Mouse (Mus musculus) kidney, postnatal 0 days (tissue): ENCODE data around the gene Anxa9. TPM values are rescaled to one million over a fixed set of nuclear protein-coding genes. Genes with fewer than 3 reads are reported as not detected.
A peak's percentile ranks its signal among the peaks of the same experiment; 100 is the strongest.

Experiments
- ATAC-seq: fragments of 200-750 bp; cut with Nextera tagmentation; replicated peaks from 2 replicates; pipeline ENCODE4 v1.8.0; 2017; ENCODE audit warnings: low read depth, moderate number of reproducible peaks, moderate TSS enrichment, moderate library complexity; ENCODE audit not compliant: low FRiP score
- DNase-seq: peaks from one replicate; pipeline ENCODE4 v3.0.0-alpha.2; 2016; ENCODE audit warnings: low spot score
- H3K27ac ChIP-seq: fragments of 300-500 bp; sonication (generic); 2 replicates; pipeline ENCODE4 v1.5.1; 2014; ENCODE audit warnings: mild to moderate bottlenecking
- H3K27me3 ChIP-seq: fragments of 300-500 bp; sonication (generic); 2 replicates; pipeline ENCODE4 v1.6.1; 2014; ENCODE audit warnings: low read length, mixed read lengths; ENCODE audit not compliant: insufficient read depth
- H3K36me3 ChIP-seq: fragments of 300-500 bp; sonication (generic); 2 replicates; pipeline ENCODE4 v1.6.1; 2014; ENCODE audit warnings: low read length, mixed read lengths; ENCODE audit not compliant: insufficient read depth
- H3K4me1 ChIP-seq: fragments of 300-500 bp; sonication (generic); replicated peaks from 2 replicates; pipeline ENCODE4 v1.6.1; 2014; ENCODE audit warnings: antibody characterized with exemption, low read length, mixed read lengths; ENCODE audit not compliant: insufficient read depth
- H3K4me2 ChIP-seq: fragments of 300-500 bp; sonication (generic); 2 replicates; pipeline ENCODE4 v1.6.1; 2014; ENCODE audit warnings: mild to moderate bottlenecking, low read length, moderate library complexity, mixed read lengths
- H3K4me3 ChIP-seq: fragments of 300-500 bp; sonication (generic); replicated peaks from 2 replicates; pipeline ENCODE4 v1.5.1; 2014; ENCODE audit warnings: low read depth, low read length
- H3K9ac ChIP-seq: fragments of 300-500 bp; sonication (generic); 2 replicates; pipeline ENCODE4 v1.6.1; 2014; ENCODE audit warnings: low read depth, low read length
- H3K9me3 ChIP-seq: fragments of 300-500 bp; sonication (generic); replicated peaks from 2 replicates; pipeline ENCODE4 v1.6.1; 2016; ENCODE audit warnings: low read length, inconsistent platforms, mixed read lengths
- CTCF ChIP-seq: IDR thresholded peaks from 2 replicates; pipeline ENCODE4 v1.5.1; 2016; ENCODE audit warnings: antibody characterized with exemption, low read depth, mild to moderate bottlenecking, moderate library complexity
- WGBS: fragments of 180-500 bp; shearing (Covaris S2); extraction: QIAGEN DNeasy Blood & Tissue Kit; methylation state at CpG from one replicate; pipeline ENCODE4 v1.1.7; 2014; 5-methylcytosine and 5-hydroxymethylcytosine counted together
- polyA plus RNA-seq: library from polyadenylated mRNA; unstranded; fragments of >200 nt; fragmentation: Nextera tagmentation; extraction: Ambion mirVana; gene quantifications from 2 replicates; pipeline ENCODE4 v1.2.1, GENCODE M21; 2015

Gene Anxa9
- polyA plus RNA-seq, 1 experiment from 2014 or later, result 10.1 TPM

- Histone ChIP-seq H3K27me3 (no peaks in the 10 kb centered on the region), H3K9ac (no peak overlapping the region), H3K4me2 (no peak overlapping the region), H3K9me3 (no peaks in the 10 kb centered on the region), H3K4me1 (no peaks in the 10 kb centered on the region), H3K4me3 (no peak overlapping the region), H3K27ac (no peak overlapping the region), H3K36me3 (peaks cover 72% of the 10 kb centered on the region)
- 91% methylated on average over 4 of the region's 4 CpGs for WGBS
- TF ChIP-seq CTCF, result no peak
- DNase-seq (no peak), ATAC-seq (no peak)
These were observed 31.3 kb upstream of the Anxa9 start for GRCm38 (mm10) chr3:95338251-95338650.

- Histone ChIP-seq H3K9ac (no peak overlapping the region), H3K9me3 (no peaks in the 10 kb centered on the region), H3K4me1 (no peaks in the 10 kb centered on the region), H3K4me2 (no peak overlapping the region), H3K27ac (no peak overlapping the region), H3K36me3 (peaks cover 72% of the 10 kb centered on the region), H3K27me3 (no peaks in the 10 kb centered on the region), H3K4me3 (no peak overlapping the region)
- ATAC-seq (no peak), DNase-seq (peak; percentile 10)
- 85% methylated on average over 4 of the region's 4 CpGs for WGBS
- no peak for TF ChIP-seq CTCF
These were observed 30.4 kb upstream of the Anxa9 start for GRCm38 (mm10) chr3:95337345-95337744.

GRCm38 (mm10) chr3:95331528-95331927 lies 24.6 kb upstream of the Anxa9 start:
- 91% methylated on average over 1 of the region's 1 CpGs for WGBS
- H3K27me3 ChIP-seq, result no peaks in the 10 kb centered on the region
- TF ChIP-seq CTCF, result no peak
- DNase-seq (no peak), ATAC-seq (no peak)
- H3K36me3 ChIP-seq, result peaks cover 55% of the 10 kb centered on the region
- H3K27ac ChIP-seq, result no peak overlapping the region
- H3K9ac ChIP-seq, result no peak overlapping the region
- no peaks in the 10 kb centered on the region for H3K9me3 ChIP-seq
- no peak overlapping the region for H3K4me2 ChIP-seq
- H3K4me3 ChIP-seq, result no peak overlapping the region
- H3K4me1 ChIP-seq, result no peaks in the 10 kb centered on the region

- WGBS, result 90% methylated on average over 1 of the region's 1 CpGs
- H3K4me1 ChIP-seq, result no peaks in the 10 kb centered on the region
- H3K36me3 ChIP-seq, result peaks cover 70% of the 10 kb centered on the region
- no peaks in the 10 kb centered on the region for H3K9me3 ChIP-seq
- H3K4me2 ChIP-seq, result no peak overlapping the region
- TF ChIP-seq CTCF, result no peak
- H3K27me3 ChIP-seq, result no peaks in the 10 kb centered on the region
- ATAC-seq (no peak), DNase-seq (no peak)
- no peak overlapping the region for H3K9ac ChIP-seq
- H3K4me3 ChIP-seq, result no peak overlapping the region
- no peak overlapping the region for H3K27ac ChIP-seq
These were observed 21.9 kb upstream of the Anxa9 start for GRCm38 (mm10) chr3:95328803-95329404.

GRCm38 (mm10) chr3:95324454-95325144 lies 17.6 kb upstream of the Anxa9 start:
- Histone ChIP-seq H3K9me3 (no peaks in the 10 kb centered on the region), H3K9ac (no peak overlapping the region), H3K4me3 (no peak overlapping the region), H3K4me1 (no peaks in the 10 kb centered on the region), H3K27me3 (no peaks in the 10 kb centered on the region), H3K4me2 (no peak overlapping the region), H3K27ac (no peak overlapping the region), H3K36me3 (peaks cover 83% of the 10 kb centered on the region)
- peak; percentile 19 for DNase-seq
- ATAC-seq, result no peak
- peak; percentile 59 for TF ChIP-seq CTCF
- WGBS, result 84% methylated on average over 6 of the region's 6 CpGs

- DNase-seq (no peak), ATAC-seq (no peak)
- Histone ChIP-seq H3K27ac (no peak overlapping the region), H3K4me2 (no peak overlapping the region), H3K9ac (no peak overlapping the region), H3K27me3 (no peaks in the 10 kb centered on the region), H3K36me3 (peaks cover 77% of the 10 kb centered on the region), H3K4me1 (peaks cover 5% of the 10 kb centered on the region; the same call in 1 of the 2 replicates), H3K4me3 (no peak overlapping the region), H3K9me3 (no peaks in the 10 kb centered on the region)
- TF ChIP-seq CTCF, result no peak
- WGBS, result 86% methylated on average over 3 of the region's 3 CpGs
These were observed 16.5 kb upstream of the Anxa9 start for GRCm38 (mm10) chr3:95323429-95323828.
